Mouse (Mus musculus): ENCODE data around the gene Tapt1.

DNA sequence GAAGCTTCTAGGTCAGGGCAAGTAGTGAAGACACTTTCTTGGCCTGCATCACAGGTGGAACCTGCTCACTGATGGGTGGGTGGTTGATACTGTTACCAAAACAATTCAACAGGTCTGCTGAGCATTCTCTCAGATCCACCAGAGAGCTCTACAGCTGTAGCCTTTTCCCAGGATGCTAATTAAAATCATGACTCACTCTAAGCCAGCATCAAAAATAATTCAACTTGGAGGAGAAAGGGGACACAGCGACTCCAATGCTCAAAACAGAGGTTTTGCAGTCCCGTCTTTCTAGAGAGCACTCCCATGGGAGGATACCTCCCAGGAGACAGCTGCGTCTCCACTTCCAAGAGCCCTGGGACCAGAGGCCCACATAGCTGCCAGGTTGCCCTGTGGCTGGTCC, 78.7 kb downstream of the Tapt1 start:
- no peak for TF ChIP-seq CTCF (IDR thresholded peaks at IDR 0.05; ENCODE audit: low read depth)
- TF ChIP-seq EP300 (IDR thresholded peaks at IDR 0.05; ENCODE audit: low read depth), result no peak
